Mouse (Mus musculus): ENCODE data around the gene Pacsin2. TPM values are rescaled to one million over a fixed set of nuclear protein-coding genes. Genes with fewer than 3 reads are reported as not detected.
A peak's percentile ranks its signal among the peaks of the same experiment; 100 is the strongest.
"Not testable (repeated sequence)": the region's sequence is repeated elsewhere in the genome, so short reads cannot be mapped to it uniquely, and the experiment has no call there.

Pacsin2 gene
- 76.4 and 81.6 TPM in 2 replicates for polyA plus RNA-seq (2015; fragmentation: Nextera tagmentation; extraction: Ambion mirVana)

DNA sequence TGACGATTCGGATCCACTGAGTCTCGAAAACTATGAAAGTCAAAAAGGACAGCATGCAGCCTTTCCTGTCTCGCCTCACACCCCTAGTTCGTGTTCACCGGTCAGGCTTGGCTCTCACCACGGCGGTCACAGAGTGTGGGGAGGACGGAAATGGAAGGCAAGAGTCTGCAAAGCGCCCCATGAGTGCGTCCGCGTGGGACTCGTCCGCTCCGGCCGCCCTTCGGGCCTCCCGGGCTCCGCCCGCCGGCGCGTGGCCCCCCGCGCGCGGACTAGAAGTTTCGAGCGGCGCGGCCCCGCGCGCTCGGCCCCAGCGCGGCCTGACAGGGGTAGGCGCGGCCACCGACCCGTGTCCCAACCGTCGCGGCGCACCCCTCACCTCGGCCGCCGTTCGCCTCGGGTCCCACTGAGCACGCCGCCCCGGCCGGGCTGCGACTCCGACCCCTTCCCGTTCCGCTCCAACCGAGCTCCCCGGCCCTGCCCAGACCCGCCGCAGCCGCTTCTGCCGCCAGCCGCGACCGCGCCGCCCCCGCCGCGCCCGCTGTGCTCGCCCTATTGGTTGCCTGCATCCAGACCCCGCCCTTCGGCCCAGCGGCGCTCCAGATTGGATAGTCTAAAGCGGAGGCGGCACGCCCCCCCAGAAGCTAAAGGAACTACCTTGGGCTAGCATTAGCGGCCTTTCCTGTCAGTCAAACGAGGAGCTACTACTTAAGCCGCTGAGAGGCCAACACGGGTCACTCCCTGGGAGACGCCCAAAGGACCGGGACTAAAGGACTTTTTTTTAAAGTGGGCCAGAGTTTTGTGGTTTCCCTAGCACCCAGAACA, at the start of gene Pacsin2:
Pacsin2 (minus strand) TSS at position 524 of the 822 bp plus-strand sequence.
- Histone ChIP-seq H3K9ac (ENCODE audit: low read depth, low read length) (peak within 1 kb of the TSS; percentile 80), H3K4me3 (ENCODE audit: low read length) (peak within 1 kb of the TSS; percentile 77), H3K36me3 (ENCODE audit: control insufficient read depth, insufficient read depth, low read length) (no peaks in the 10 kb centered on the region), H3K9me3 (ENCODE audit: control insufficient read depth, low read length) (no peaks in the 10 kb centered on the region), H3K4me2 (ENCODE audit: low read depth, low read length) (peak within 1 kb of the TSS; percentile 77), H3K4me1 (ENCODE audit: control insufficient read depth, insufficient read depth, low read length) (peaks cover 11% of the 10 kb centered on the region), H3K27me3 (replicated peaks; ENCODE audit: control insufficient read depth, insufficient read depth, low read length) (no peaks in the 10 kb centered on the region), H3K27ac (ENCODE audit: low read length) (peak within 1 kb of the TSS; percentile 85)
- peak; percentile 97 for ATAC-seq
- WGBS = under 1% methylated on average over 82 of the region's 88 CpGs

DNA sequence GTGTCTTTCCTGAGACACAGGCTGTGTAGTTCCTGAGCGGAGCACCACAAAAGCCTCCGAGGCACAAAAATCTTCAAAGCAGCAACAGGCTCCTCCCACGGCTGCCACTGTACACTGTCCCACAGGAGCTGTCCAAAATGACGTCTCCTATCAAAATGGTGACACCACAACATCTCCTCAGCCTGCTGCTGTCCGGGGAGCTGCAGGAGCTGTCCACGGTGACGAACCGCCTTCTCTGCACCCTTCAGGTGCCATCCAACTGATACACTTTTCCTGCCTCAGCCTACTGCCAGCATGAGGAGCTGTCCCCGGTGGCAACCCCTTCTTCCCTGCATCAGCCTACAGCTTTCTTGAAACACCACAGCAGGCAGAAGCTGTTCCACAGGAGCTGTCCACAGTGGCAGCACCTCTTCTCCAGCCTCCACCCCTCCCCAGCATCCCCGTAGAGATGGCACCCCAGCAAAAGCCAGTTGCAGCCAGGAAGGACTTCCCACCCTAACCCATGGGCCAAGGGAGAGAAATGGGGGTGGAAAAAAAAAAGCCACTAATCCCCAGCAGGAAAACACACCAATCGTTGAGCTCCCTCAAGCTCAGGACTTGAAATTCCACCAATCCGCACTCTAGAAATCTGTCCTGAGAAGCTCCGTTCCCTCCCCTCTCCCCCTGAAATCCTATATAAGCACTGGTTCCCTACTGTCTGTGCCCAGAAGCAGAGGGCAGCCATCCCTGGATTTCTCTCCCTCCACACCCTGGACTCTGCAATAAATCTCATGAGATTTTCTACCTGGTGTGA, 48.3 kb upstream of the Pacsin2 start:
- Histone ChIP-seq H3K9ac (ENCODE audit: low read depth, low read length) (no peak overlapping the region), H3K4me3 (ENCODE audit: low read length) (no peak overlapping the region), H3K4me1 (ENCODE audit: control insufficient read depth, insufficient read depth, low read length) (peaks cover 5% of the 10 kb centered on the region), H3K4me2 (ENCODE audit: low read depth, low read length) (no peak overlapping the region), H3K27ac (ENCODE audit: low read length) (no peak overlapping the region), H3K36me3 (ENCODE audit: control insufficient read depth, insufficient read depth, low read length) (no peaks in the 10 kb centered on the region), H3K9me3 (ENCODE audit: control insufficient read depth, low read length) (no peaks in the 10 kb centered on the region), H3K27me3 (replicated peaks; ENCODE audit: control insufficient read depth, insufficient read depth, low read length) (no peaks in the 10 kb centered on the region)
- WGBS = 67% methylated on average over 13 of the region's 13 CpGs
- ATAC-seq = no peak

DNA sequence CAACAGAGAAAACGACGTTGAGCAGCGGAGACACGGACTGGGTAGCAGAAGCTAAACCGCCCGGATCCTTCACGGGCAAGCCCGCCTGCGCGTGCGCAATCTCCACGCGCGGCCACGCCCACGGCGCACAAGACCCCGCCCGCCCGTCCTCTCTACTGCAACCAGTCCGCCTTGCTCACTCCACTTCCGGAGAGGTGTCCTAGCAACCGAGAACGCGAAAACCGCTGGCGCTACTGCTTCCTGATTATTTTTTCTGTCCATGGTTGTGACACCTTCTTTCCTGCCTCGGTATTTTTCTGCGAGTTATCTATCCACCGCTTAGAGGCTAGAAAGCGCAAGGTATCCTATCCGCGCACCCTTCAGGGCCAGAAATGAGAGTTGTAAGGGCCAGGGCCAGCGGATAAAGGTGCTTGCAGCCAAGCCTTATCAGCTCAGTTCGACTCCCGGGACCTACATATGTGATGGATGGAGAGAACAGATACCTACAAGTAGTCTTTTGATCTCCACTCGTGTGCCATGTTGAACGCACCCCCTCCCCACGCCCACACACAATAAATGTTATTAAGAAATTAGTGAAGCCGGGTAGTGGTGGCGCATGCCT, 46.5 kb upstream of the Pacsin2 start, which contains the start of gene Ttll1:
Ttll1 (minus strand) TSS at position 89 of the 601 bp plus-strand sequence.
- Histone ChIP-seq H3K4me3 (ENCODE audit: low read length) (peak within 1 kb of the TSS; percentile 69), H3K9ac (ENCODE audit: low read depth, low read length) (peak within 1 kb of the TSS; percentile 68), H3K4me1 (ENCODE audit: control insufficient read depth, insufficient read depth, low read length) (peaks cover 5% of the 10 kb centered on the region), H3K4me2 (ENCODE audit: low read depth, low read length) (peak within 1 kb of the TSS; percentile 97), H3K27ac (ENCODE audit: low read length) (peak within 1 kb of the TSS; percentile 48), H3K9me3 (ENCODE audit: control insufficient read depth, low read length) (no peaks in the 10 kb centered on the region), H3K27me3 (replicated peaks; ENCODE audit: control insufficient read depth, insufficient read depth, low read length) (no peaks in the 10 kb centered on the region), H3K36me3 (ENCODE audit: control insufficient read depth, insufficient read depth, low read length) (no peaks in the 10 kb centered on the region)
- WGBS = 11% methylated on average over 41 of the region's 41 CpGs
- peak; percentile 98 for ATAC-seq

DNA sequence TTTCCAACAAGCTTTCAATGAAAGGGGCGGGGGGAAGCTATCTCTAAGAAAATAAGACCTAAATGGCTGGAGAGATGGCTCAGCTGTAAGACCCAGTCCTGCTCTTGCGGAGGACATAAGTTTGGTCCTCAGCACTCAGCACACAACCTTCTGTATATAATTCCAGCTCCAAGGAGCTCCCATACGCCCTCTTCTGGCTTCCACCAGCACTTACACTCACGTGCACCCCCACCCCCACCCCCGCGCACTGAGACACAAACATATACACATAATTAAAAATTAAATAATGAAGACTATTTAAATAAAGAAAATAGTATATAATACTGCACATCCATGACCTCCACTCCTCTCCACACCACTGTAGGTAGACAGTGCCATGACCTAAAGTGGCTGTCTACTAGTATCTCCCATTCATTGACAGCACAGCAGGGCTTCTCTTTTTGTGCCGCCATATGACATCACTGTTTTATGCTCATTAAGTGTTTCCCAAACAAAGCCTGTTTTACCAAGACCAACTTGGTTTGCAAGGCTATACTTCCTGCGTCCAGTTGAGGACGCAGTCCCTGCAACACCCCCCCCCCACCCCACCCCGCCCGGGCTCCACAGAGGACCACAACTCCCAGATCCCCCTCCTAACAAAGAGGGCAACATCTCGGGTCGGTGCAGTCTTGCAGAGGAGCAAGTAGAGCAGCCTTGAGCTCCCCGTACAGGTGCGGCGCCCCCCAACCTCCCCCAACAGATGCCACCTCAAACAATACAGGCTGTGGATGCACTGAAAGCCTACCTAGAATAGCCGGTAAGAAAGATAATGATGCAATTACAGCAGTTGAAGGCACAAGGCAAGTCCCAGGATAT, 45.8 kb upstream of the Pacsin2 start:
- ATAC-seq = peak; percentile 76
- no peaks in the 10 kb centered on the region for H3K36me3 ChIP-seq (ENCODE audit: control insufficient read depth, insufficient read depth, low read length)
- peaks cover 5% of the 10 kb centered on the region for H3K4me1 ChIP-seq (ENCODE audit: control insufficient read depth, insufficient read depth, low read length)
- peak overlapping the region; percentile 69 for H3K4me3 ChIP-seq (ENCODE audit: low read length)
- H3K9ac ChIP-seq (ENCODE audit: low read depth, low read length) = peak overlapping the region; percentile 68
- no peaks in the 10 kb centered on the region for H3K9me3 ChIP-seq (ENCODE audit: control insufficient read depth, low read length)
- 26% methylated on average over 17 of the region's 17 CpGs for WGBS
- H3K27me3 ChIP-seq (replicated peaks; ENCODE audit: control insufficient read depth, insufficient read depth, low read length) = no peaks in the 10 kb centered on the region
- H3K4me2 ChIP-seq (ENCODE audit: low read depth, low read length) = peak overlapping the region; percentile 97
- H3K27ac ChIP-seq (ENCODE audit: low read length) = peak overlapping the region; percentile 48

DNA sequence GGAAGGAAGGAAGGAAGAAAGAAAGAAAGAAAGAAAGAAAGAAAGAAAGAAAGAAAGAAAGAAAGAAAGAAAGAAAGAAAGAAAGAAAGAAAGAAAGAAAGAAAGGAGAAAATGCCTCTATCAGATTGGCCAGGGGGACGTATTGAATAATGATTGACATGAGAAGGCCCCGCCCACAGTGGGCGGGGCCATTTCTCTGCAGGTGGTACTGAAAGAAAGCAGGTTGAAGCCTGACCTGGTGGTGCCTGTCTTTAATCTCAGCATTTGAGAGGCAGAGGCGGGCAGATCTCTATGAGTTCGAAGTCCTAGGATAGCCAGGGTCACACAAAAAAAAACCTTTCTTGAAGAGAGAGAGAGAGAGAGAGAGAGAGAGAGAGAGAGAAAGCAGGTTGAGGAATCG, 37.1 kb upstream of the Pacsin2 start:
- 73% methylated on average over 6 of the region's 6 CpGs for WGBS
- not testable (repeated sequence) for H3K27ac ChIP-seq (ENCODE audit: low read length); H3K9me3 ChIP-seq (ENCODE audit: control insufficient read depth, low read length); H3K4me2 ChIP-seq (ENCODE audit: low read depth, low read length); H3K4me1 ChIP-seq (ENCODE audit: control insufficient read depth, insufficient read depth, low read length); H3K4me3 ChIP-seq (ENCODE audit: low read length); H3K9ac ChIP-seq (ENCODE audit: low read depth, low read length); H3K36me3 ChIP-seq (ENCODE audit: control insufficient read depth, insufficient read depth, low read length); ATAC-seq; H3K27me3 ChIP-seq (replicated peaks; ENCODE audit: control insufficient read depth, insufficient read depth, low read length)

DNA sequence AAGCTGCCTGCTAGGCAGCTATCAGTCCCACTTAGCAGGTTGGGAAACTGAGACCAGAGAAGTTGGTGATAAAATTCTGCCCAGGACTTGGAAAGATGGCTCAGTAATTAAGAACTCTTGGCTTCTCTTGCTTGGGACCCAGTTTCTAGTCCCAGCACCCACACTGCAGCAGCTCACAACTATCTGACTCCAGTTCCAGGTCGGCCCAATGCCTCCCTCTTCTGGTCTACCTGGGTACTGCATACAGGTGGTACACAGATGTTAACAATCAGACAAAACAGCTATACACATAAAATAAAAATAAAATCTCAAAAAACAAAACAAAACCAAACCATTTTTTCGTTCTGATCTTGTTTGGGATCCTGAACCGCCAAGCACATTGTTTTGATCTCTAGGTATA, 35.9 kb upstream of the Pacsin2 start:
- no peaks in the 10 kb centered on the region for H3K27me3 ChIP-seq (replicated peaks; ENCODE audit: control insufficient read depth, insufficient read depth, low read length)
- no peak overlapping the region for H3K4me2 ChIP-seq (ENCODE audit: low read depth, low read length)
- no peaks in the 10 kb centered on the region for H3K36me3 ChIP-seq (ENCODE audit: control insufficient read depth, insufficient read depth, low read length)
- H3K4me3 ChIP-seq (ENCODE audit: low read length) = no peak overlapping the region
- H3K9ac ChIP-seq (ENCODE audit: low read depth, low read length) = no peak overlapping the region
- no peak for ATAC-seq
- no peak overlapping the region for H3K27ac ChIP-seq (ENCODE audit: low read length)
- H3K4me1 ChIP-seq (ENCODE audit: control insufficient read depth, insufficient read depth, low read length) = no peaks in the 10 kb centered on the region
- 60% methylated on average over 3 of the region's 3 CpGs for WGBS
- no peaks in the 10 kb centered on the region for H3K9me3 ChIP-seq (ENCODE audit: control insufficient read depth, low read length)

DNA sequence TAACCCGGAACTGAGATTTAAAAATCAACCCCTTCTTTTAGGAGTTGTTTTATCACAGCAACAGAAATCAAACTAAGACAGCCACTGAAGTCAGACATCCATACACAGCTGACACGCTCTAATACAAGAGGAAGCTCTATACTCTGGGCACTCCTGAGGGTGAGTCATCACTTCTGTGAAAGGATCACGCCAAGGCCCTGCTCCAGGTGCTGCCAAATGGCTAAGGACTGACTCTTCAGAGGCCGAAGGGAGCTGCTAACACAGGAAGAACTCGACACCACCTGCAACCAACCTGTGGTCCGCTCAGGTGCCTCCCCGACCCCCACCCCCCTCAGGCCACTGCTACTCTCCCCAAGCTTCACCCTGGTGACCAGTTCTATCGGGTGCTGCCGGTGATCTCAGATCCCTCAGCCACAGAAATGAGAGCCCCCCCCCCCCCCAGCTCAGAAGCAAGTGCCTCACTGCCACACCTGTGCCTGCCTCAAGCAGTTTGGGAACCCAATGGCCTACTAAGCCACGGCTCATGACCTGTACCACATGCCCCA, 34.9 kb upstream of the Pacsin2 start:
- Histone ChIP-seq H3K9ac (ENCODE audit: low read depth, low read length) (no peak overlapping the region), H3K4me2 (ENCODE audit: low read depth, low read length) (no peak overlapping the region), H3K9me3 (ENCODE audit: control insufficient read depth, low read length) (no peaks in the 10 kb centered on the region), H3K4me1 (ENCODE audit: control insufficient read depth, insufficient read depth, low read length) (no peaks in the 10 kb centered on the region), H3K4me3 (ENCODE audit: low read length) (no peak overlapping the region), H3K27ac (ENCODE audit: low read length) (no peak overlapping the region), H3K27me3 (replicated peaks; ENCODE audit: control insufficient read depth, insufficient read depth, low read length) (no peaks in the 10 kb centered on the region), H3K36me3 (ENCODE audit: control insufficient read depth, insufficient read depth, low read length) (no peaks in the 10 kb centered on the region)
- ATAC-seq = no peak
- WGBS = 89% methylated on average over 10 of the region's 10 CpGs

DNA sequence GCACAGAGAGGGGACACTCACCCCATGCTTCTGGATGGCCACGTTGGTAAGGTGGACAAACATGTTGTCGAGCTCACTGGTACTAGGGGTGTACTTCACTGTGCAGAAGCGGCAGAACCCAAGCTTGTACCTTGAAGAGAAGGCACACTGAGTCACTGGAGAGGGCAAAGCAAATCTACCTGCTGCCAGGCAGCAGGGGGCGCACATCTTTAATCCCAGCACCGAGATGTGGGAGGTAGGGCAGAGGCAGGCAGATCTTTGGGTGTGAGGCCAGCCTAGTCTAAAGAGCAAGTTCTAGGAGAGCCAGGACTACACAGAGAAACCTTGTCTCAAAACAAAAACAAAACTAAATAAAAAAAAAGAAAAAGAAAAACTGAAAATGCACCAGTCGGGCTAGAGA, 32.9 kb upstream of the Pacsin2 start:
- Histone ChIP-seq H3K27ac (ENCODE audit: low read length) (no peak overlapping the region), H3K9ac (ENCODE audit: low read depth, low read length) (no peak overlapping the region), H3K4me3 (ENCODE audit: low read length) (no peak overlapping the region), H3K4me2 (ENCODE audit: low read depth, low read length) (no peak overlapping the region), H3K27me3 (replicated peaks; ENCODE audit: control insufficient read depth, insufficient read depth, low read length) (no peaks in the 10 kb centered on the region), H3K9me3 (ENCODE audit: control insufficient read depth, low read length) (no peaks in the 10 kb centered on the region), H3K36me3 (ENCODE audit: control insufficient read depth, insufficient read depth, low read length) (0 out of 2 replicates have a peak, but pooled peaks cover 3% of the 10 kb centered on the region), H3K4me1 (ENCODE audit: control insufficient read depth, insufficient read depth, low read length) (no peaks in the 10 kb centered on the region)
- 91% methylated on average over 6 of the region's 6 CpGs for WGBS
- no peak for ATAC-seq

Measured in intestine, embryonic 16.5 days (tissue).